Mouse (Mus musculus) kidney, postnatal 10 days (tissue): Measurements from ENCODE around the gene Ncoa3.

ENCODE experiments used
- DNase-seq: peaks from one replicate; pipeline ENCODE4 v3.0.0; 2021; ENCODE audit warnings: mixed read lengths

Gene Ncoa3

GRCm38 (mm10) chr2:166080967-166081750, 88.7 kb downstream of the Ncoa3 start:
- DNase-seq: peak; percentile 82

DNA sequence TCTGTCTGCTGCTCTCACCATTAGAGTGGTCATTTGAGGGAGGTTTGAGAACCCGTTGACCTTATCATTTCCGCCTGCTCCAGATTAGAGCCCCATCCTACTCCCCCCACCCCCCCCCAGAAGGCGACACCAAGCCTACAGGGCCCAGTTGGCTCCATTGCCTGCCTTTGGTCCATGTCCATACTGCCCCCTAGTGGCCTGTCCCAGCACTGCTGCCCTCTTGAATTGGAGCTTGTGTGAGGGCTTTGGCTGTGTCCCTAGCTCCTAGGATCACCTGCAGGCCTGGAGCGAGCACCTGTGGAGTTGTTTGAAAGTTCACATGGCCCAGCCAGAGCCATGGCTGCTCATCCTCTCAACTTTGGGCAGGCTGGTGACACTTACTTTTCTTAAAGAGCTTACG, 89.8 kb downstream of the Ncoa3 start:
- peak; percentile 90 for DNase-seq

GRCm38 (mm10) chr2:166082661-166083060, 90.2 kb downstream of the Ncoa3 start:
- DNase-seq: no peak

- DNase-seq: no peak
These were observed 91.2 kb downstream of the Ncoa3 start for GRCm38 (mm10) chr2:166083542-166084031.

DNA sequence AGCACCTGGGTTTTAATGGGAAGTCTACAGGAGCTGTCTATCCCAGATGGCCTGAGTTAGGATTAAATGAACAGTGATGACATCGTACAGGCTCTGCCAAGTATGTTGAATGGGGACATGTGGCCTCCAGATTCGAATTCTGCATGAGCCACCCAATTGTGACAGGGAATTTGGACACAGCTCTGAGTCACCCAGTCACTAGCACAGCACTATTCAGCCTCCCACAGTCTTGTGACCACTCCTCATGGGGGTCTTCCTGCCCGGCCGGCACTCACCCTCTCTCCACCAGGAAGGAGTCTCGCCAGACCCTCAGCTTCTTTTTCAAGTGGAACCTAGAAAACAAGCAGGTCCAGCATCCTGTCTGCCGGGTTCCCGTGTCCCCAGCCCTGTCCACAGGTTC, 91.7 kb downstream of the Ncoa3 start:
- DNase-seq: no peak

DNA sequence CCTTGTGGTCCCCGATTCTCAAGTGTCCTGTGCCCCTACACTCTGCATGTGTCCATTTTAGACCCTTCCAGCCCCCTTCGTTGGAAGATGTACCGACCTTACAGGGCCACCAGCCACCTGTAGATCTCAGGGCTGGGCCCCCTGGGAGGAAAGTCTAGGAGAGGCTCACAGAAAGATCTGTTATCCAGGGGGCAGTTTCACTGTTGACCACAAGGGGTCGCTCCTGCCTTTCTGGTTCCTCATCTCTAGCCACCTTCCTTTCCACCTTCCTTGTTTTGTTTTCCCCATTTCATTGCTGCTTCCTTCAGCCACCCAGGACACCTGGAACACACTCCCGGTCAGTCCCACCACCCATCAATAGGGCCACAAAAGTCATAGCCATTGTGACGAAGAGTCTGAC, 92.5 kb downstream of the Ncoa3 start:
- peak; percentile 84 for DNase-seq

DNA sequence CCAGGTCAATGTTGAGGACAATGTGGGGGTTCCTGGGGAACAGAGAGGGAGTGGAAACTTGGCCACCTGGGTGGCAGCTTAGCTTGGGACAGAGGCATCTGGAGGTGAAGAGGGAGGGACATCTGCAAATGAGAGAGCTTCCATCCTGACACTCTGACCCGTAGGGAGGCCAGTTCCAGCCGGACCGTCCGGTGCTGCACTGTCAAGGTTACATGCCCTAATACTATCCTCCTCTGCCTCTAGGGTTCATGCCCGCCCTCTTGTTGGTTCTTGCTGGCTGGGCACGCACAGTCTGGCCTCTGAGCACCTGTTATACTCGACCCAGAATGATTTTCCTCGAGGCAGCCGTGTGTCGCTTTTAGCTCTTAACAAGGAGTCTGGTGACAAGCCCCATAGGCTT, 93.3 kb downstream of the Ncoa3 start:
- no peak for DNase-seq

GRCm38 (mm10) chr2:166086457-166087233, 94.2 kb downstream of the Ncoa3 start:
- DNase-seq: peak; percentile 64

DNA sequence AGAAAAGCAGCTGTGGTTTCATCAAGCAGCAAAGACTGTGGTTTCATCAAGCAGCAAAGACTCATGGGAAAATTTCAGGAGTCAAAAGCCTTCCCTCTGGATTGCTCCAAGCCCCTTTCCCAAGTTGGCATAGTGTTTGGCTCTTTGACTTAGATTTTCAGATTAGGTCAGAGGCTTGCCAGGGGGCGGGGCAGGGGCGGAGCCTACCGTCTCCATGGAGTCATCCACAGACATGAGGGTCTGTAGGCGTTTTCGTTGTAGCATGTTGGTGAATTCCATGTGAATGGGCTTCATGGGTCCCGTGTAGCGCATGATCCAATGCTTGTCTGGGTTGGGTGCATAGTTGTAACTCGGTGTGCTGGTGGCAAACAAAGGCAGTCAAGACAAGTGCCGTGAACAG, 96.6 kb downstream of the Ncoa3 start:
- DNase-seq: no peak

DNA sequence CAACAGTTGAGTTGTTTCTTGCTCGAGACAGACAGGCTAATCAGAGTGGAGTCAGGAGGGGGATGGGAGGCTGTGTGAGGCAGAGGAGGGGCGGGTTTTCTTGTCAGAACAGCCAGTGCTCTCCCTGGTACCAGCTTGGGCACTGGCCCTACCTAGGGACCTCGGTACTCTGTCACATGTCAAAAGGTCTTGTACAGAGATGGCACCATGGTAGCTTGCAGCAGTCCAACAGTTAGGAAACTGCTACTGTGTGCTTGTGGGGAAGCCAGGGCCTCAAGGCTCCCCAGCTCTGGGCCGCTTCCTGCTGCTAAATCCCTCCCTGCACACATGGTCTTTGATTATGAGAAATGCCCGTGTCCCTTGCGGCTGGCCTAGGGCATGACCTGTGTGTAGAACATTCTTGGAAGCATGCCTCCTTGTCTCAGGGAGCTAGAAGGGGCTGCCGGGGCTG, 97.7 kb downstream of the Ncoa3 start:
- peak; percentile 67 for DNase-seq

DNA sequence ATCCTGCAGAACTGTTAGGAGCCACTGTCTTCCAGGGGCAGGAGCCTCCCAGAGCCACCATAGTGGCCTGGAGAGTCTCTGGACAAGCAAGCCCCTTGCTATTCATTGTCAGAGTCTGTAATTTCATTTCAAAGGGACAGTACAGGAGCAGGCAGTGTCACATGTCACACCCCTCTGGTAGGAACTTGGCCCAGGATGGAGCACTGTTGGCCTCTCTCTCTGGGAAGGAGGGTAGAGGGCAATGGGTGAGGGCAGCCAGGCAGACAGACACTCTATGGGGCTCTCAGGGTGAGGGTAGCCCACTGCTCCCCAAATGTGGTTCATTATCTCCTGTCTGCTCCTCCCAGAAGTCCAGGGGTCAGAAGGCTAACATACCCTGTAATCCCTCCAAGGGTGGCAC, 99.2 kb downstream of the Ncoa3 start:
- no peak for DNase-seq

- DNase-seq: no peak
These were observed 100.0 kb downstream of the Ncoa3 start for GRCm38 (mm10) chr2:166092412-166092811.

- DNase-seq: no peak
These were observed 103.9 kb downstream of the Ncoa3 start for GRCm38 (mm10) chr2:166096300-166096699.

GRCm38 (mm10) chr2:166096834-166097233, 104.4 kb downstream of the Ncoa3 start:
- no peak for DNase-seq

DNA sequence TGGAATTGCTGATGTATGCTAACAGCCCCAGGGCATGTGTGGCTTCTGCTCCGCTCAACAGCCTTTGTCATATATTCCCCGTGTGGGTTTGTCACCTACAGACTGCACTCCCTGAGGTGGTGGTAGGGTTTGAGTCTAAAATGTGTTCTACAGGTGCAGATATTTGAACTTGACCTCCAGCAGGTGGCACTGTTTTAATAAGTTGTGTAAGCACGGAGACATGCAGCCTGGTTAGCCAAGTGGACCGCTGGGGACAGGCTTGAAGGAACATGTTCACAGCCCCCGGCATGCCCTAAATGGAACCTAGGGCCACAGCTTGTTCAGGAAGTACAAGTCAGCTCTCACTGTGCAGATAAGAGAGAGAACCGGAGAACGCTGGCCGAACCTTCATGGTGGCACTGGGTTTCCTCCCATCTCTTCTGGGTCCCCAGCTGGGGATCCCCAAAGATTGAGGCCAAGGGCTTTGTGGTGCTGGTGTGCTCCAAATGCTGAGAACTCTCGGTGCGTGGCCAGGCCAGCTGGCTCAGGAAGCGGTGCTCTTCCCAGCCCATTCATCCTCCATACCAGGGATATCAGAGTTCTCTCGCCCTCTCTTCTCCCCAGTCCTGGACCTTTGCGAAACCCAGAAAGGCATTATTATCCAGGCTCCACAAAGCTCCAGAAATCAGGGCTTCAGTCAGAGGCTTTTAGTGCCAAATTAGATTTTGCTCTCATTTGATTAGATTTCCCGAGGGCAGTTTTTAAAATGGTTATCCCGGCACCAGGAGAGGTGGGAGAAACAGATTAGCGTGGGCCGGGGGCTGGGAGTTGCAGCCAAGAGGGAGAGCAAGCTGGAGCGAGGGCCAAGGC, 105.2 kb downstream of the Ncoa3 start:
- peak; percentile 70 for DNase-seq

DNA sequence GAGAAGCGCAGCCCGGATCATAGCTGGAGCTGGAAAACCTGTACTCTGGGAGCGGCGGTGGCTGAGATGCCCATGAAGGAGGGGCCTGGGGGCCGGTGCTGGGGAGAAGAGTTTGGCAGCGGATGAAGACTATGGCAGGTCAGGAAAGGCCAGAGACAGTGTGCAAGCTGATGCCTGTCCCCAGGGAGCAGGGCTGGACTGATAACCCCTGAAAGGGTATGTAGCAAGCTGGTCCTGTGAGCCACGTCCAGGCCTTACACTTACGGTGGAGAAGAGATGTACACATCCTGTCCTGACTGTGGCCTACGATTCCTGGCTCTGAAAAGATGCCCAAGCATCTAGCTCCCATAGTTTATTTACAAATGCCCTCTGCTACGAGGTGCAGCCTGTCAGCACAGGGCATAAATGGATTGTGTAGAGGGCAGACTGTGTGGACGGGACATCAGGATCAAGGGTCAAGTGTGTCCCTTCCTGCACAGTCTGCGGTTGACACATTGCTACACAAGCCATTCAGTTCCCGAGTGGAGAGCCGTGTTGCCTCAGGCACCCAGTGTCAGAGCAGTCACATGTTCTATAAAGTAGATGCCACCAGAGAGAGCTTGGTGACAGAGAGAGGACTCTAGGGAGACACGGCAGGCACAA, 106.0 kb downstream of the Ncoa3 start:
- no peak for DNase-seq

GRCm38 (mm10) chr2:166100309-166101262, 108.2 kb downstream of the Ncoa3 start:
- DNase-seq: no peak

DNA sequence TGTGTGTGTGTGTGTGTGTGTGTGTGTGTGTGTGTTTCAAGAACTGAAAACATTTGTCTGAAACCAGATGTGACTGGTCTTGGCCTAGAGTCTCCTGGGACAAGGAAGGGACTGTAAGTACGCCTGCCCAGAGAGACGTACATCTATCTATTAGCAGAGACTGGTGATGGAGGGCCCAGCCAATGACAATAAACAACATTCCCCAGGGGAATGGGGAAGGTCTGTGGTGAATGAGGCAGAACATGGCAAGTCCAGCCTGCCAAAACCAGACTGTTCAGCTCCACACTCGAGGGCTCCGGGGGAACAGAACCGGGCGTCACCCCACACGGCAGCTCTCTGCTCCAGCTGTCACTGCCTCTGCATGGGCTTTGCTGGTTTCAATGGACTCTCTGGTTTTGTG, 110.5 kb downstream of the Ncoa3 start:
- peak; percentile 56 for DNase-seq

- DNase-seq: no peak
These were observed 113.5 kb downstream of the Ncoa3 start for GRCm38 (mm10) chr2:166105911-166106310.

GRCm38 (mm10) chr2:166106631-166107030, 114.2 kb downstream of the Ncoa3 start:
- no peak for DNase-seq

GRCm38 (mm10) chr2:166107911-166108310, 115.5 kb downstream of the Ncoa3 start:
- no peak for DNase-seq
